Mouse (Mus musculus): ENCODE measurements around the gene Cops7b.

The Cops7b gene

DNA sequence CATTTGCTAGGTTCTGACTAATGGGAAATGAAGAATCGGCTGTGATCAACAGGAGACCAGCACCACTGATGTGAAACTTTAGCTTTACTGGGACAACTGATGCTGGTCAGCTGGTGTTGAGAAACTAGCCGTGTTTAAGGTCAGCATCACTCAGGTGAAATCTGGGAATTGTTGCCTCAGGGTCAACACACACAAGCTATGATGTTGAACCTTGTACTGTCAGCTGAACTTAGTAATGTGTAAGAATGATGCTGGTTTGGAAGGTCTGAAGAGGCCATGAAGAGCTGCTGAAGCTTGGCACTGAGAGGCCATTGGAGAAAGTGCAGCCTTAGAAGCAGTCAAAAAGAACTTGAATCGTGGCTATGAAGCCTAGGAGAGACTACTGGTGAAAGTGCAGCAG lies 27.0 kb upstream of the Cops7b start:
- no peak overlapping the region for H3K4me3 ChIP-seq (replicated peaks; ENCODE audit: low read length)
- TF ChIP-seq POU5F1 (IDR thresholded peaks at IDR 0.05; ENCODE audit: borderline replicate concordance, low read length): no peak
- peaks cover 19% of the 10 kb centered on the region for H3K36me3 ChIP-seq (ENCODE audit: insufficient read depth, low read length)
- no peaks in the 10 kb centered on the region for H3K27me3 ChIP-seq (ENCODE audit: insufficient read depth, low read length)
- H3K4me1 ChIP-seq (replicated peaks; ENCODE audit: low read depth, low read length): peaks cover 1% of the 10 kb centered on the region; the same call in 1 of the 2 replicates
- no peaks in the 10 kb centered on the region for H3K9me3 ChIP-seq (ENCODE audit: low read length)

DNA sequence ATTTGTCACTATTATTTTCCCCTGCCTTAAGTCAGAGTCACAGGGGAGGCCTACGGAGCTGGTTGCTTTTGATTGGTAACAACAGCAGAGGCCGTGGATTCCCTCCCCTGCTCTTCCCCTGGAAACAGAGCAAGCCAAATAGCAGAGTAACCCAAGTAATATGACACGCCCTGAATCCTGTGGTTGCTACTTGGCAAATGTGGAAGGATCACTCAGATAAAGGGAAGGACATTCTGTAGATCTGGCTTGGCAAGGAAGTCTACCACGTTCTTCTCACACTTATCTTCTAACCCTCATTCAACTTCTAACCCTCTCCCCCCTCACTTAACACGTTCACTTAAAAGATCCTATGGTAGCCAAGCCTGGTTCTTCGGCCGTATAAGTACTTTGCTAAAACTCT lies 24.8 kb upstream of the Cops7b start:
- H3K9me3 ChIP-seq (ENCODE audit: low read length): no peaks in the 10 kb centered on the region
- H3K4me1 ChIP-seq (replicated peaks; ENCODE audit: low read depth, low read length): no peaks in the 10 kb centered on the region
- H3K36me3 ChIP-seq (ENCODE audit: insufficient read depth, low read length): peaks cover 23% of the 10 kb centered on the region
- no peaks in the 10 kb centered on the region for H3K27me3 ChIP-seq (ENCODE audit: insufficient read depth, low read length)
- H3K4me3 ChIP-seq (replicated peaks; ENCODE audit: low read length): no peak overlapping the region
- TF ChIP-seq NANOG (IDR thresholded peaks at IDR 0.05; ENCODE audit: borderline replicate concordance, low read length): no peak
- TF ChIP-seq CTCF (conservative IDR thresholded peaks at IDR 0.05; ENCODE audit: low read length): no peak
- TF ChIP-seq POU5F1 (IDR thresholded peaks at IDR 0.05; ENCODE audit: borderline replicate concordance, low read length): no peak

DNA sequence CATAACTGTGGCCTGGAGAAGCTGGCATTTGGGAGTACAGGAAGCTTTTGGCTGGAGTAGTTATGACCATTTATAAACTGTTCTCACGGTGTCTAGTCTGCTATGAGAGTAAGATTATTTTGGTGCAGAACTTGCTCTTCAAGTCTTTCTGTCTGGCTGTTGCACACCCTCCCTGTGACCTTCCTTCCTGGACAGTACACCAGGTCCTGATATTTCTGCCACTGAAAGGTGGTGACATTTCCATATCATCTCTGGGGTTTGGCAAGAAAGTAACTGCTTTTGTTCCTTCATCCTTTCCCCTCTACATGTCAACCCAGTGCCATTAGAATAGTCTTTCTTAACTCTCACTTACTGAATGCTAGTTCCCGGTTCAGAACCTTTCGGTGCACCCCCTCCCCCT lies 23.5 kb upstream of the Cops7b start:
- no peak overlapping the region for H3K4me3 ChIP-seq (replicated peaks; ENCODE audit: low read length)
- peaks cover 37% of the 10 kb centered on the region for H3K36me3 ChIP-seq (ENCODE audit: insufficient read depth, low read length)
- TF ChIP-seq POU5F1 (IDR thresholded peaks at IDR 0.05; ENCODE audit: borderline replicate concordance, low read length) (no peak), NANOG (IDR thresholded peaks at IDR 0.05; ENCODE audit: borderline replicate concordance, low read length) (no peak), CTCF (conservative IDR thresholded peaks at IDR 0.05; ENCODE audit: low read length) (no peak)
- H3K4me1 ChIP-seq (replicated peaks; ENCODE audit: low read depth, low read length): no peaks in the 10 kb centered on the region
- no peaks in the 10 kb centered on the region for H3K27me3 ChIP-seq (ENCODE audit: insufficient read depth, low read length)
- no peaks in the 10 kb centered on the region for H3K9me3 ChIP-seq (ENCODE audit: low read length)

DNA sequence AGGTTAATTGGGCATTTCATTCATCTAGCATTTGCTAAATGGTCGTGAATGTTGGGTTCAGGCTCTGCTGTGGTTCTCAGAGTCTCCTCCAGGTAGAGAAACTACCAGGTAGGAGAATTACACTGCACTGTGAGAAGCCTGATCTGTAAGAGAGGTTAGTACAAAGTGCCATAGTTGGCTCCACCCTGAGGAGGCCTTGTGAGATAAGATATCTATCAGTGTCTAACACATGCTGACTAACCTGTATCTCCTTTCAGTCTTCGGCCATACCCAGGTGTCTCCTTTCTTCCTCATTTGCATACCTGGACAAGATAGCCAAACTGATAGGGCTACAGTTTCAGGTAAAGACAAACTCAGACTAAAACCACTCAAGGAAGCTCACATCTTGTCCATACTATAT lies 20.0 kb upstream of the Cops7b start:
- Histone ChIP-seq H3K4me1 (replicated peaks; ENCODE audit: low read depth, low read length) (no peaks in the 10 kb centered on the region), H3K36me3 (ENCODE audit: insufficient read depth, low read length) (peaks cover 37% of the 10 kb centered on the region), H3K9me3 (ENCODE audit: low read length) (no peaks in the 10 kb centered on the region), H3K4me3 (replicated peaks; ENCODE audit: low read length) (no peak overlapping the region), H3K27me3 (ENCODE audit: insufficient read depth, low read length) (no peaks in the 10 kb centered on the region)
- TF ChIP-seq NANOG (IDR thresholded peaks at IDR 0.05; ENCODE audit: borderline replicate concordance, low read length) (no peak), POU5F1 (IDR thresholded peaks at IDR 0.05; ENCODE audit: borderline replicate concordance, low read length) (no peak), CTCF (conservative IDR thresholded peaks at IDR 0.05; ENCODE audit: low read length) (no peak)

DNA sequence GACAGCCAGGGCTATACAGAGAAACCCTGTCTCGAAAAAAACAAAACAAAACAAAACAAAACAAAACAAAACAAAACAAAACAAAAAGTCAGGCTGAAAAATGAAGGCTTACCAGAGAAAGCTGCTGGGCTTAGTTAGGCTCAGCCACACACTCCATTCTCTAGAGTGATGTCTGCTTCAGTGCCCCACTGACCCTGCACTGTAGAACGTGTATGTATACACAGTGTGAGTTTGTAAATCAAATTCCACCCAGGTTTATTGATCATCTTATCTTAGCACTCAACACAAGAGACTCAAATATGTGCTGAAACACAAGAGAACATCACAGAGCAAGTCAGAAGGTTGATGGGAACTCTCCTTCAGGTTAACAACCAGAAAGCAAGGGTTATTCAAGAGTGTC lies 14.3 kb upstream of the Cops7b start:
- no peak overlapping the region for H3K4me3 ChIP-seq (replicated peaks; ENCODE audit: low read length)
- no peak for TF ChIP-seq POU5F1 (IDR thresholded peaks at IDR 0.05; ENCODE audit: borderline replicate concordance, low read length)
- TF ChIP-seq CTCF (conservative IDR thresholded peaks at IDR 0.05; ENCODE audit: low read length): no peak
- no peak for TF ChIP-seq NANOG (IDR thresholded peaks at IDR 0.05; ENCODE audit: borderline replicate concordance, low read length)

DNA sequence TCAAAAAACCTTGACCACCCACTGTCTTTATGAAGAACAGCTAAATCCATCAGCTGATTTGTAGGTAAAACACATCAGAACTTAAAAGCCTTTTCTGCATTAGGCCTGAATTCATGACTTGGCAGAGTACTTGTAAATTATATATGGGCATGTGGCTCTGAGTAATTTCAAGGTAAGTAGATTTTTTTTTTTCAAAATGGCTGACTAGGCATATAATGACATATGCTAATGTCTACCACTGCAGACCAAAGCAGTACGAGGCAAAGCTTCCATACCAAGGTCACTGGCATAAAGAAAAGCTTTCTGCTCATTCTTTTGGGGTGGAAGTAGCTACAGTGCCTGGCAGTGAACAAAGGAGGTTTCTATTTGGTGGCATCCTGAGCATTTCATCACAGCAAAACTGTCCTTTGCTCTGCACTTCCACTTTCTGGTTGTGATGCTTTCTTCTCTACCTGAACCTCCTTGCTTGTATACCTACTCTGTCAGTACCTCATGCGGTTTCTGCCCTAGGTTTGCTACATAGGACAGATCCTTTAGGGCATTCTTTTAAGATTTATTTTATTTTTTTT lies 13.3 kb upstream of the Cops7b start:
- Histone ChIP-seq H3K4me1 (replicated peaks; ENCODE audit: low read depth, low read length) (no peaks in the 10 kb centered on the region), H3K4me3 (replicated peaks; ENCODE audit: low read length) (no peak overlapping the region), H3K9me3 (ENCODE audit: low read length) (no peaks in the 10 kb centered on the region), H3K36me3 (ENCODE audit: insufficient read depth, low read length) (peaks cover 13% of the 10 kb centered on the region), H3K27me3 (ENCODE audit: insufficient read depth, low read length) (no peaks in the 10 kb centered on the region)
- TF ChIP-seq CTCF (conservative IDR thresholded peaks at IDR 0.05; ENCODE audit: low read length) (no peak), NANOG (IDR thresholded peaks at IDR 0.05; ENCODE audit: borderline replicate concordance, low read length) (no peak), POU5F1 (IDR thresholded peaks at IDR 0.05; ENCODE audit: borderline replicate concordance, low read length) (no peak)

More for the DNA sequence above, 14.3 kb upstream of the Cops7b start:
- Histone ChIP-seq H3K36me3 (ENCODE audit: insufficient read depth, low read length) (peaks cover 22% of the 10 kb centered on the region), H3K27me3 (ENCODE audit: insufficient read depth, low read length) (no peaks in the 10 kb centered on the region), H3K9me3 (ENCODE audit: low read length) (no peaks in the 10 kb centered on the region), H3K4me1 (replicated peaks; ENCODE audit: low read depth, low read length) (no peaks in the 10 kb centered on the region)

DNA sequence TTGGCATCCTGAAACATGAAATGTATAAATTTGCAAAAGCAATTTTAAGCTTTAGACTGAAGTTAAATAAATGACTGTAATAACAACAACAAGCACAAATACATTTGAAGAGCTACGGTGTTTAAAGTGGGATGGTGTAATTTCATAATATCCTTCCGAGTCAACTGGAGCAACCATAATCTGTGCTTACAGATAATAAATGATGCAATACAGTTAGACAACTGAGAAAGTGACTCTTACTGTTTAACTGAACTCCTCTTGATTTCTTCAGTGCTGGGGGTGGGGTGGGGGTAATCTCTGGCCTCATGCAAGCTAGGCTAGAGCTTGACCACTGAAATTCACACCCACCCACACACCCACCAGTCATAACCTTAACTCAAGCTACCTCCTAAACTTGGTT lies 11.3 kb upstream of the Cops7b start:
- Histone ChIP-seq H3K4me3 (replicated peaks; ENCODE audit: low read length) (no peak overlapping the region), H3K4me1 (replicated peaks; ENCODE audit: low read depth, low read length) (no peaks in the 10 kb centered on the region), H3K36me3 (ENCODE audit: insufficient read depth, low read length) (peaks cover 10% of the 10 kb centered on the region; the same call in 1 of the 2 replicates), H3K9me3 (ENCODE audit: low read length) (no peaks in the 10 kb centered on the region), H3K27me3 (ENCODE audit: insufficient read depth, low read length) (no peaks in the 10 kb centered on the region)
- TF ChIP-seq POU5F1 (IDR thresholded peaks at IDR 0.05; ENCODE audit: borderline replicate concordance, low read length): no peak
- no peak for TF ChIP-seq NANOG (IDR thresholded peaks at IDR 0.05; ENCODE audit: borderline replicate concordance, low read length)
- TF ChIP-seq CTCF (conservative IDR thresholded peaks at IDR 0.05; ENCODE audit: low read length): no peak

DNA sequence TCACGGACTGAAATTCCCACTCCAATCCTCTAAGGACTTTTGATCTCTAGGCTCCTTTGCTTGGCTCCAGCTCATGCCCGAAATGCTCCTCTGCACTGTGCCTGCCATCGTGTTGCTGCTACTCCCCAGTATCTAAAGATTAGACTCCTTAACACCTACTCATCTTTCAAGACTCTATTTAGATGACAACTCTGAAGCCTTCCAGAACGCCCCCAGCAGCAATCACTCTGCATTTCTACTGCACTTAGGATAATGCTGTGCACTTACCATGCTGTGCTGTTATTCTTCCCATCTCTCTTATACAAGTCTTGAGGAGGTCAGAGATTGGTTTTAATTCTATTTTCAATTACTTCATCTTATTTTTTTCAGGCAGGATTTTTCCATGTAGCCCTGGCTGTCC lies 10.8 kb upstream of the Cops7b start:
- no peaks in the 10 kb centered on the region for H3K27me3 ChIP-seq (ENCODE audit: insufficient read depth, low read length)
- peaks cover 7% of the 10 kb centered on the region; the same call in 1 of the 2 replicates for H3K36me3 ChIP-seq (ENCODE audit: insufficient read depth, low read length)
- H3K9me3 ChIP-seq (ENCODE audit: low read length): no peaks in the 10 kb centered on the region
- H3K4me3 ChIP-seq (replicated peaks; ENCODE audit: low read length): no peak overlapping the region
- no peaks in the 10 kb centered on the region for H3K4me1 ChIP-seq (replicated peaks; ENCODE audit: low read depth, low read length)
- TF ChIP-seq NANOG (IDR thresholded peaks at IDR 0.05; ENCODE audit: borderline replicate concordance, low read length) (no peak), POU5F1 (IDR thresholded peaks at IDR 0.05; ENCODE audit: borderline replicate concordance, low read length) (no peak), CTCF (conservative IDR thresholded peaks at IDR 0.05; ENCODE audit: low read length) (no peak)

DNA sequence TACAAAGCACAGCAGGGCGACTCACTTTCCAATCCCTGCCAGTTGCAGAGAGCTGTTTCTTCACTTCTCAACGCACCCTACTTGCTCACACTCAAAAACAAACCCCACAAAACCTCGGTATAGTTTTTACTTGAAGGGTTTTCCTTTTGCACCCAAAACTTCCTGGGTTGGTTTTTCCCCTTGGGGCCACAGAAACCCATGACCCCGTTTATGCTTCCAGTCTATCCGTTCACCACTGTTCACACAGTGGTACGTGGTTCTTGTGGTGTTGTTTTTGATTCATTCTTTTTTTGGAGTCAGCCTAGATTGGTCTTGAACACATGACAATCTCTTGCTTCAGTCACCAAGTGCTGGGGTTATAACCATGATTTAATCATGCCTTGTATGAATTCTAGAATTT lies 2.3 kb upstream of the Cops7b start:
- no peak overlapping the region for H3K4me3 ChIP-seq (replicated peaks; ENCODE audit: low read length)

More for the DNA sequence above, 2.3 kb upstream of the Cops7b start:
- peaks cover 27% of the 10 kb centered on the region for H3K4me1 ChIP-seq (replicated peaks; ENCODE audit: low read depth, low read length)
- TF ChIP-seq NANOG (IDR thresholded peaks at IDR 0.05; ENCODE audit: borderline replicate concordance, low read length): no peak
- TF ChIP-seq POU5F1 (IDR thresholded peaks at IDR 0.05; ENCODE audit: borderline replicate concordance, low read length): no peak
- no peak for TF ChIP-seq CTCF (conservative IDR thresholded peaks at IDR 0.05; ENCODE audit: low read length)
- H3K36me3 ChIP-seq (ENCODE audit: insufficient read depth, low read length): no peaks in the 10 kb centered on the region
- no peaks in the 10 kb centered on the region for H3K9me3 ChIP-seq (ENCODE audit: low read length)
- H3K27me3 ChIP-seq (ENCODE audit: insufficient read depth, low read length): no peaks in the 10 kb centered on the region
